Mouse (Mus musculus): ENCODE measurements around the gene Slc36a1. TPM values are rescaled to one million over a fixed set of nuclear protein-coding genes. Genes with fewer than 3 reads are reported as not detected.

Gene Slc36a1
- polyA plus RNA-seq, 1 experiment from 2014 or later = 2.4 TPM

- 61% methylated on average over 7 of the region's 7 CpGs for whole genome bisulfite sequencing
- ATAC-seq = 0 out of 2 replicates have a peak, but pooled peaks have one; percentile 16
Observed at GRCm38 (mm10) chr11:55240556-55240955, 36.4 kb downstream of the Slc36a1 start.

GRCm38 (mm10) chr11:55250527-55250926 lies 46.4 kb downstream of the Slc36a1 start:
- Histone ChIP-seq H3K4me2 (ENCODE audit: low read depth, low read length) (no peak overlapping the region), H3K4me3 (ENCODE audit: low read length) (no peak overlapping the region), H3K4me1 (ENCODE audit: control insufficient read depth, insufficient read depth, low read length) (no peaks in the 10 kb centered on the region), H3K27ac (ENCODE audit: low read length) (no peak overlapping the region), H3K36me3 (ENCODE audit: control insufficient read depth, insufficient read depth, low read length) (no peaks in the 10 kb centered on the region), H3K27me3 (replicated peaks; ENCODE audit: control insufficient read depth, insufficient read depth, low read length) (no peaks in the 10 kb centered on the region), H3K9ac (ENCODE audit: low read depth, low read length) (no peak overlapping the region), H3K9me3 (ENCODE audit: control insufficient read depth, low read length) (no peaks in the 10 kb centered on the region)
- 74% methylated on average over 6 of the region's 6 CpGs for WGBS
- ATAC-seq = no peak

More at GRCm38 (mm10) chr11:55240556-55240955, 36.4 kb downstream of the Slc36a1 start:
- Histone ChIP-seq H3K4me3 (ENCODE audit: low read length) (no peak overlapping the region), H3K27ac (ENCODE audit: low read length) (no peak overlapping the region), H3K27me3 (replicated peaks; ENCODE audit: control insufficient read depth, insufficient read depth, low read length) (no peaks in the 10 kb centered on the region), H3K4me1 (ENCODE audit: control insufficient read depth, insufficient read depth, low read length) (no peaks in the 10 kb centered on the region), H3K9me3 (ENCODE audit: control insufficient read depth, low read length) (no peaks in the 10 kb centered on the region), H3K4me2 (ENCODE audit: low read depth, low read length) (no peak overlapping the region), H3K36me3 (ENCODE audit: control insufficient read depth, insufficient read depth, low read length) (no peaks in the 10 kb centered on the region), H3K9ac (ENCODE audit: low read depth, low read length) (no peak overlapping the region)

DNA sequence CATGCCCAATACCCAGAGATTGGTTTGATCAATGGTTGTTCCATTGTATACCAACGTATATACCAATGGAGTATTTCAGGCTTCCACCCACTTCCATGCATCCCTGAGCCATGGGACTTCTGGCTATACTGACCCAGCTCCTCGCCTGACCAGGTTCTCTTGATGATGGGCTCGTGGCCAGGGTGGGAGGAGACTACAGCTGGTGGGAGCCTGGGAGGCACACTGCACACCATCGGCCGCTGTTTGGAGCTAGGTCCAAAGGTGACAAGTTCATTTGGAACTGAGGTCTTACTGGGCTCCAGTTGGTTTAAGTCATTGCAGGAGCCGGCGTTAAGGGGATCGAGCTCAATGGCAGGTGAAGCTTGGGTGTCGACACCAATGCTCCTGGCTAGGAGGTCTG lies 49.2 kb downstream of the Slc36a1 start:
- no peak overlapping the region for H3K4me3 ChIP-seq (ENCODE audit: low read length)
- ATAC-seq = no peak
- no peaks in the 10 kb centered on the region for H3K27me3 ChIP-seq (replicated peaks; ENCODE audit: control insufficient read depth, insufficient read depth, low read length)
- H3K4me1 ChIP-seq (ENCODE audit: control insufficient read depth, insufficient read depth, low read length) = no peaks in the 10 kb centered on the region
- no peak overlapping the region for H3K27ac ChIP-seq (ENCODE audit: low read length)
- no peak overlapping the region for H3K9ac ChIP-seq (ENCODE audit: low read depth, low read length)
- H3K9me3 ChIP-seq (ENCODE audit: control insufficient read depth, low read length) = no peaks in the 10 kb centered on the region
- 87% methylated on average over 9 of the region's 9 CpGs for WGBS
- no peak overlapping the region for H3K4me2 ChIP-seq (ENCODE audit: low read depth, low read length)
- H3K36me3 ChIP-seq (ENCODE audit: control insufficient read depth, insufficient read depth, low read length) = no peaks in the 10 kb centered on the region

- Histone ChIP-seq H3K4me1 (ENCODE audit: control insufficient read depth, insufficient read depth, low read length) (no peaks in the 10 kb centered on the region), H3K27ac (ENCODE audit: low read length) (no peak overlapping the region), H3K27me3 (replicated peaks; ENCODE audit: control insufficient read depth, insufficient read depth, low read length) (no peaks in the 10 kb centered on the region), H3K9me3 (ENCODE audit: control insufficient read depth, low read length) (no peaks in the 10 kb centered on the region), H3K4me3 (ENCODE audit: low read length) (no peak overlapping the region), H3K9ac (ENCODE audit: low read depth, low read length) (no peak overlapping the region), H3K4me2 (ENCODE audit: low read depth, low read length) (no peak overlapping the region), H3K36me3 (ENCODE audit: control insufficient read depth, insufficient read depth, low read length) (no peaks in the 10 kb centered on the region)
- ATAC-seq = no peak
- WGBS = 92% methylated on average over 4 of the region's 4 CpGs
Observed at GRCm38 (mm10) chr11:55261105-55261504, 57.0 kb downstream of the Slc36a1 start.

DNA sequence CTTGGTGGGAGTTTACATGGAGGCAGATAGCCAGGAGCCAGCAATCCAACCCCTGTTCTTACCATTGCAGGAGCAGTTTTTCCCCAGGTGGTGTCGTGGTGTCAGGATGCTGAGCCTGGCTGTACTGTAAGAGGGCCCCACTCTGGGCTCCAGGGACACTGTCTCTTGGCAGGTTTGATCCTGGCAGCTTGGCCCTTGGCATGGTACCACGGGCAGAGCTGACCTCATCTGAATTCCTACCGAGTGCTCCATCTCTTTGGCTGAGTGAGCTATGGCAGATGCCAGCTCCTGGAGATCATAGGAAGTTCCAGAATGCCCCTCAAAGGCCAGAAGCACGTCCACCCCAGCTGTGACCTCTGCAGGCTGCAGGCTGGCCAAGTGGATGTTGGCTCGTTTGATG lies 57.9 kb downstream of the Slc36a1 start:
- WGBS = 74% methylated on average over 5 of the region's 5 CpGs

DNA sequence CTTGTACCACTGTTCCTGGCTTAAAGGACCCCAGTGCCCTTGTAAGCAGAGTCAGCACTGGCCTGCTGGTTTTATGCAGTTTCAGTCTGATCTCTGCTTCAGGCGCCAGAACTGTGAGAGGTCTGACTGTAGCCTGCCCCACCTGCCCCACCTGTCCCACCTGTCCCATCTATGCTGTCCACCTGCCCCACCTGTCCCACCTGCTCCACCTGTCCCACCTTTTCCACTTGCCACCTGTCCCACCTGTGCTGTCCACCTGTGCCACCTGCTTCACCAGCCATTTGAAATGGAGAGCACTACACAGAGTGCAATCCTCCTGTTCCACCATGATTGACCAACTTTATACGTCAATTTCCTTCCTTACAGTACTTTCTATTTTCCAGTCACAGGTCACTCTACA lies 60.2 kb downstream of the Slc36a1 start:
- ATAC-seq = no peak
- WGBS = 65% methylated on average over 2 of the region's 2 CpGs
- Histone ChIP-seq H3K9ac (ENCODE audit: low read depth, low read length) (no peak overlapping the region), H3K9me3 (ENCODE audit: control insufficient read depth, low read length) (no peaks in the 10 kb centered on the region), H3K4me3 (ENCODE audit: low read length) (no peak overlapping the region), H3K36me3 (ENCODE audit: control insufficient read depth, insufficient read depth, low read length) (no peaks in the 10 kb centered on the region), H3K4me1 (ENCODE audit: control insufficient read depth, insufficient read depth, low read length) (no peaks in the 10 kb centered on the region), H3K27me3 (replicated peaks; ENCODE audit: control insufficient read depth, insufficient read depth, low read length) (no peaks in the 10 kb centered on the region), H3K27ac (ENCODE audit: low read length) (no peak overlapping the region), H3K4me2 (ENCODE audit: low read depth, low read length) (no peak overlapping the region)

More for the DNA sequence above, 57.9 kb downstream of the Slc36a1 start:
- H3K9ac ChIP-seq (ENCODE audit: low read depth, low read length) = no peak overlapping the region
- H3K4me1 ChIP-seq (ENCODE audit: control insufficient read depth, insufficient read depth, low read length) = no peaks in the 10 kb centered on the region
- no peak overlapping the region for H3K4me3 ChIP-seq (ENCODE audit: low read length)
- no peak overlapping the region for H3K27ac ChIP-seq (ENCODE audit: low read length)
- no peaks in the 10 kb centered on the region for H3K9me3 ChIP-seq (ENCODE audit: control insufficient read depth, low read length)
- no peaks in the 10 kb centered on the region for H3K36me3 ChIP-seq (ENCODE audit: control insufficient read depth, insufficient read depth, low read length)
- no peak for ATAC-seq
- H3K4me2 ChIP-seq (ENCODE audit: low read depth, low read length) = no peak overlapping the region
- no peaks in the 10 kb centered on the region for H3K27me3 ChIP-seq (replicated peaks; ENCODE audit: control insufficient read depth, insufficient read depth, low read length)

DNA sequence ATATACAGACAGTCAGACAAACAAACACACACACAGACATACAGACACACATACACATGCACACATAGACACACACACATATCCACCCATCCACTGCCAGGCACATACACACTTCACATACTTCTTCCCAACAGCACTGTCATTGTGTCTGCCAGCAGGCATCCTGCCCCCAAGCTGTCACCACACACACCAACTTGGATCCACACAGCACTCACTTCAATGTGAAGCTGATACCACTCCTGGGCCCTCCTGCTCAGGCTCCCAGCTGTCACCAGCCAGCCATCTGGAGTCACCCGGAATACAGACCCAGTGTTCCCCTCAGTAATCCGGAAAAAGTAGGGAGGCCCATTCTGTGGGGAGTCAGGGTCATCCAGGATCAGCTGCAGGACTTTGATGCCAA lies 61.5 kb downstream of the Slc36a1 start:
- H3K9ac ChIP-seq (ENCODE audit: low read depth, low read length) = no peak overlapping the region
- H3K4me1 ChIP-seq (ENCODE audit: control insufficient read depth, insufficient read depth, low read length) = no peaks in the 10 kb centered on the region
- no peaks in the 10 kb centered on the region for H3K27me3 ChIP-seq (replicated peaks; ENCODE audit: control insufficient read depth, insufficient read depth, low read length)
- no peaks in the 10 kb centered on the region for H3K9me3 ChIP-seq (ENCODE audit: control insufficient read depth, low read length)
- no peak overlapping the region for H3K4me3 ChIP-seq (ENCODE audit: low read length)
- no peak overlapping the region for H3K27ac ChIP-seq (ENCODE audit: low read length)
- no peaks in the 10 kb centered on the region for H3K36me3 ChIP-seq (ENCODE audit: control insufficient read depth, insufficient read depth, low read length)
- WGBS = 69% methylated on average over 2 of the region's 2 CpGs
- no peak for ATAC-seq
- no peak overlapping the region for H3K4me2 ChIP-seq (ENCODE audit: low read depth, low read length)

DNA sequence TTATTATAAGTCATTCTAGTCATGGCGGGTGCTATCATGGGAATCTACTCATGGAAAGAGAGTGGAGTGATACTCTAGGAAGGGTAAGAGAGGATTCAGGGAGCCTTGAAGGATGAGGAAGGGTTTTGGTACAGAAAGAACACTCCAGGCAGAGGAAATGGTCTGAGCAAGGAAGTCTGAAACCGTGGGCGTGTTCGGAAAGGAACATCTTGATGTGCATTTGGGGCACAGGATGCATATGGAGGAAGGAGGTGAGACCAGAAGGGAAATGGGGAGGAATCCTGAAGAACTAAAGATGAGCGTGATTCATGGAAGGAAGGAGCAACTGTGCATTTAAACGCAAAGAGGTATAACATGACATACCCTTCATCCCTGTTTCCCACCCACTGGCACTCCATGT lies 64.4 kb downstream of the Slc36a1 start:
- no peak for ATAC-seq
- 91% methylated on average over 6 of the region's 6 CpGs for WGBS
- no peak overlapping the region for H3K4me3 ChIP-seq (ENCODE audit: low read length)

GRCm38 (mm10) chr11:55274756-55275155 lies 70.6 kb downstream of the Slc36a1 start:
- Histone ChIP-seq H3K27ac (ENCODE audit: low read length) (no peak overlapping the region), H3K9me3 (ENCODE audit: control insufficient read depth, low read length) (no peaks in the 10 kb centered on the region), H3K4me3 (ENCODE audit: low read length) (no peak overlapping the region), H3K27me3 (replicated peaks; ENCODE audit: control insufficient read depth, insufficient read depth, low read length) (no peaks in the 10 kb centered on the region), H3K4me1 (ENCODE audit: control insufficient read depth, insufficient read depth, low read length) (no peaks in the 10 kb centered on the region), H3K9ac (ENCODE audit: low read depth, low read length) (no peak overlapping the region), H3K36me3 (ENCODE audit: control insufficient read depth, insufficient read depth, low read length) (no peaks in the 10 kb centered on the region), H3K4me2 (ENCODE audit: low read depth, low read length) (no peak overlapping the region)
- no peak for ATAC-seq
- WGBS = 84% methylated on average over 6 of the region's 6 CpGs

More for the DNA sequence above, 64.4 kb downstream of the Slc36a1 start:
- no peaks in the 10 kb centered on the region for H3K36me3 ChIP-seq (ENCODE audit: control insufficient read depth, insufficient read depth, low read length)
- no peak overlapping the region for H3K9ac ChIP-seq (ENCODE audit: low read depth, low read length)
- no peaks in the 10 kb centered on the region for H3K9me3 ChIP-seq (ENCODE audit: control insufficient read depth, low read length)
- no peaks in the 10 kb centered on the region for H3K4me1 ChIP-seq (ENCODE audit: control insufficient read depth, insufficient read depth, low read length)
- no peak overlapping the region for H3K27ac ChIP-seq (ENCODE audit: low read length)
- no peak overlapping the region for H3K4me2 ChIP-seq (ENCODE audit: low read depth, low read length)
- no peaks in the 10 kb centered on the region for H3K27me3 ChIP-seq (replicated peaks; ENCODE audit: control insufficient read depth, insufficient read depth, low read length)
